Mouse (Mus musculus) liver, postnatal 0 days (tissue): ENCODE data around the gene Wdr77.

Experiments used
- CTCF ChIP-seq: sonication (generic); IDR thresholded peaks from 2 replicates; pipeline ENCODE4 v1.5.1; 2016; ENCODE audit warnings: antibody characterized with exemption, low read depth
- EP300 ChIP-seq: IDR thresholded peaks from 2 replicates; pipeline ENCODE4 v1.6.1; 2016; ENCODE audit warnings: antibody characterized with exemption, low read depth, mild to moderate bottlenecking

GRCm38 (mm10) chr3:105917656-105918354 lies 41.4 kb upstream of the Wdr77 start:
- TF ChIP-seq CTCF, result no peak
- no peak for TF ChIP-seq EP300
